Mouse (Mus musculus): Measurements from ENCODE around the gene Ywhah.

GRCm38 (mm10) chr5:33039510-33039911, 20.9 kb downstream of the Ywhah start:
- TF ChIP-seq POLR2A (IDR thresholded peaks at IDR 0.05; ENCODE audit: low read depth, low read length) (no peak), CTCF (IDR thresholded peaks at IDR 0.05; ENCODE audit: borderline replicate concordance, insufficient read depth, low read length) (peak; percentile 40; the same call in 1 of the 2 replicates)

Data from embryonic fibroblast, embryonic 13.5 days (primary cell).